Mouse (Mus musculus) heart, postnatal 0 days (tissue): ENCODE measurements around the gene Lypla2.

Source experiments
- CTCF ChIP-seq: IDR thresholded peaks from 2 replicates; pipeline ENCODE4 v1.5.1; 2016; ENCODE audit warnings: antibody characterized with exemption, control low read depth, low read depth
- EP300 ChIP-seq: IDR thresholded peaks from 2 replicates; pipeline ENCODE4 v1.6.1; 2016; ENCODE audit warnings: antibody characterized with exemption, low read depth

- TF ChIP-seq EP300, result no peak
- no peak for TF ChIP-seq CTCF
Measured at GRCm38 (mm10) chr4:136006821-136007220, 34.4 kb upstream of the Lypla2 start.
